Mouse (Mus musculus) ES-Bruce4 (cell line): Measurements from ENCODE around the gene Lztfl1. TPM values are rescaled to one million over a fixed set of nuclear protein-coding genes. Genes with fewer than 3 reads are reported as not detected.
"Not testable (repeated sequence)": the region's sequence is repeated elsewhere in the genome, so short reads cannot be mapped to it uniquely, and the experiment has no call there.

ENCODE experiments used
- H3K27ac ChIP-seq: 2 replicates; pipeline ENCODE4 v1.5.1; 2012; ENCODE audit warnings: low read length, inconsistent platforms; ENCODE audit not compliant: insufficient read depth
- H3K27me3 ChIP-seq: 2 replicates; pipeline ENCODE4 v1.6.1; 2012; ENCODE audit warnings: mild to moderate bottlenecking, low read length, inconsistent platforms; ENCODE audit not compliant: control insufficient read depth, poor library complexity, insufficient read depth, severe bottlenecking
- H3K36me3 ChIP-seq: 2 replicates; pipeline ENCODE4 v1.6.1; 2012; ENCODE audit warnings: inconsistent platforms, mild to moderate bottlenecking, low read length, moderate library complexity; ENCODE audit not compliant: control insufficient read depth, poor library complexity, insufficient read depth, severe bottlenecking
- H3K4me1 ChIP-seq: one replicate; pipeline ENCODE4 v1.8.1; 2011; ENCODE audit warnings: low read length; ENCODE audit not compliant: control insufficient read depth, insufficient read depth
- H3K4me3 ChIP-seq: 2 replicates; pipeline ENCODE4 v1.5.1; 2011; ENCODE audit warnings: low read depth, mild to moderate bottlenecking, low read length
- H3K9ac ChIP-seq: 2 replicates; pipeline ENCODE4 v1.6.1; 2012; ENCODE audit warnings: low read depth, mild to moderate bottlenecking, inconsistent platforms; ENCODE audit not compliant: poor library complexity, severe bottlenecking
- H3K9me3 ChIP-seq: replicated peaks from 2 replicates; pipeline ENCODE4 v1.6.1; 2012; ENCODE audit warnings: mild to moderate bottlenecking, low read length, inconsistent platforms; ENCODE audit not compliant: control insufficient read depth, poor library complexity, insufficient read depth, severe bottlenecking
- CTCF ChIP-seq: IDR thresholded peaks from one replicate; pipeline ENCODE4 v1.8.1; 2011; ENCODE audit warnings: low read depth, low read length
- EP300 ChIP-seq: IDR thresholded peaks from 2 replicates; pipeline ENCODE4 v1.6.1; 2011; ENCODE audit warnings: low read depth, low read length; ENCODE audit not compliant: insufficient read depth
- POLR2A ChIP-seq: IDR thresholded peaks from one replicate; pipeline ENCODE4 v1.8.1; 2011; ENCODE audit warnings: low read length; ENCODE audit not compliant: insufficient read depth
- polyA plus RNA-seq: library from polyadenylated mRNA; stranded (reverse); fragments of >200 nt; gene quantifications from 2 replicates; pipeline ENCODE4 v1.2.4, GENCODE M21; 2011; ENCODE audit warnings: low read depth; ENCODE audit not compliant: missing spikeins, insufficient read depth, insufficient read length

The Lztfl1 gene
- polyA plus RNA-seq, 1 experiment = 30.3 TPM

DNA sequence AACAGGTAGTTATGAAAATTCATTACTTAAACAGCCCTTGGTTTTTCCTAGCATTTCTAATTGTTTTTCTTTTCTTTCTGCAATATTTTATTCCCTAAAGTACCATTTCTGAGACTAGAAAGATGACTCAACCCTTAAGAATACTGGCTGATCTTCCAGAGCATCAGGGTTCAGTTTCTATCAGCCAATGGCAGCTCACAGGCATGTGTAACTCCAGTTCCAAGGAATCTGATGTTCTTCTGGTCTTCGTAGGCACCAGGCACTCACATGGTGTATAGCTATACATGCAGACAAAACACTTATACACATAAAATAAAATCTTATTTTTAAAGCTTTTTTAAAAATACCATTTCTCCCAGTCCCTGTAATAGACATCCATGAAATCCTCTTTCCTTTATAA, 40.7 kb upstream of the Lztfl1 start:
- Histone ChIP-seq H3K4me1 (no peaks in the 10 kb centered on the region), H3K4me3 (no peak overlapping the region), H3K9ac (no peak overlapping the region), H3K36me3 (no peaks in the 10 kb centered on the region), H3K9me3 (no peaks in the 10 kb centered on the region), H3K27ac (no peak overlapping the region), H3K27me3 (no peaks in the 10 kb centered on the region)
- TF ChIP-seq EP300 (no peak), POLR2A (no peak), CTCF (no peak)

GRCm38 (mm10) chr9:123757326-123757725, 39.8 kb upstream of the Lztfl1 start:
- no peak overlapping the region for H3K9ac ChIP-seq
- no peaks in the 10 kb centered on the region for H3K27me3 ChIP-seq
- no peak overlapping the region for H3K4me3 ChIP-seq
- H3K4me1 ChIP-seq = no peaks in the 10 kb centered on the region
- no peak overlapping the region for H3K27ac ChIP-seq
- TF ChIP-seq POLR2A (no peak), EP300 (no peak), CTCF (no peak)
- no peaks in the 10 kb centered on the region for H3K36me3 ChIP-seq
- H3K9me3 ChIP-seq = no peaks in the 10 kb centered on the region

DNA sequence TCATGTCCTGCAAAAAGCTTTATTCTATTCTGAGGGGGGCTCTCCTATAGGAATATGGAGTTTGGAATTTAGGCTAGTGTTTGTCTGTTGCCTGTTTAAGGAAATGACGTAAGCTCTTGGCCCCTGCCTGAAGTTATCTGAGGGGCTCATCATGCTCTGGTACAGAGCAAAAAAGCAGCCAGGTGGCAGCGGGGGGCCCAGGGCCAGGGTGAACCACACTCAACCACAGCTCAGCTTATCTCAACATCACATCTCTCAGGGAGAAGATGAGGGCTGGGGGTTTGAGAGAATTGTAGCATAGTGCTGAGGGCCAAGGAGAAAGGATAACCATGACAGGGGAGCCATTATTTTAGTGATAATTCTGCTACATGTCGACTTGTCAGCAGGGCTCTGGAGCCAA, 39.3 kb upstream of the Lztfl1 start:
- Histone ChIP-seq H3K27me3 (no peaks in the 10 kb centered on the region), H3K9ac (no peak overlapping the region), H3K36me3 (no peaks in the 10 kb centered on the region), H3K27ac (no peak overlapping the region), H3K9me3 (no peaks in the 10 kb centered on the region), H3K4me1 (no peaks in the 10 kb centered on the region), H3K4me3 (no peak overlapping the region)
- no peak for TF ChIP-seq POLR2A
- TF ChIP-seq CTCF = no peak
- TF ChIP-seq EP300 = no peak

- no peaks in the 10 kb centered on the region for H3K4me1 ChIP-seq
- no peaks in the 10 kb centered on the region for H3K36me3 ChIP-seq
- H3K9me3 ChIP-seq = peaks cover 4% of the 10 kb centered on the region
- no peaks in the 10 kb centered on the region for H3K27me3 ChIP-seq
- H3K9ac ChIP-seq = no peak overlapping the region
- TF ChIP-seq CTCF (no peak), POLR2A (no peak), EP300 (no peak)
- H3K4me3 ChIP-seq = no peak overlapping the region
- no peak overlapping the region for H3K27ac ChIP-seq
Observed at GRCm38 (mm10) chr9:123754333-123754732, 36.8 kb upstream of the Lztfl1 start.

DNA sequence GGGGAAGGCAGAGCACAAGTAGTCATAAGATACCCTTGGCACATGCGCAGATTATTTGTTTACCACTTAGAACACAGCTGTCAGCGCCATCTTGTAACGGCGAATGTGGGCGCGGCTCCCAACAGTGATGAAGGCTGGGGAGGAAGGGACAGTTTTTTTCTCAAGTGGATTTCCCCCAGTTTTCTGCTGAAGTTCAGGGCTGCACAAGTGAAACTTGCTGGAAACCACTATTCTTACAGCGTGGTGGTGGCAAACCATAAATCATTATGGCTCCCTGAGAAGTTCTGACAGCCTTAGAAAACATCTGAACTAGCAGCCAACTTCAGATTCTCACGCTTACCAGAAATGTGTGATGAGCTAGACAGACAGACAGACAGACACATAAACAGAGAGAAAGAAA, 32.2 kb upstream of the Lztfl1 start:
- H3K27ac ChIP-seq, H3K4me1 ChIP-seq, H3K9me3 ChIP-seq, H3K27me3 ChIP-seq, H3K9ac ChIP-seq, H3K36me3 ChIP-seq, H3K4me3 ChIP-seq: not testable (repeated sequence)

DNA sequence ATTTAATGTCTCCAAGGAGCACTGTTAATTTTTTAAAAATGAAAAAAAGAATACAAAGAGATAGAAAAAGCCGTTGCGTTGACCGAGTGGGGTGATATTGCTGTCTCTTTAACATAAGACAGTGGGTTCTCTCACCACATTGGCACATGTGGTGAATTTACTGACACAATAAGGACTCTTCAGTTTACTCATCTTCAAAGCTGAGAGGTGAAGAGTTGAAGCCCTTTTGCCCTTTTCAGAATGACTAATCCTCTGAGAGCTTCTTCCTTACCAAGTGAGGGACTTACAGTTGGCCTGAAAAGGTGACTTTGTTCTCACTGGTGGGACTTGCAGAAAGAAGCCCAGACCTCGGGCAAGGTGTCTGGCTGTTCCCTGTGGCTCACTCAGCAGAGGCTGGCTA, 23.3 kb upstream of the Lztfl1 start:
- Histone ChIP-seq H3K4me1 (no peaks in the 10 kb centered on the region), H3K9me3 (no peaks in the 10 kb centered on the region), H3K36me3 (no peaks in the 10 kb centered on the region), H3K9ac (no peak overlapping the region), H3K4me3 (no peak overlapping the region), H3K27me3 (no peaks in the 10 kb centered on the region), H3K27ac (no peak overlapping the region)
- TF ChIP-seq POLR2A = no peak
- TF ChIP-seq EP300 = no peak
- no peak for TF ChIP-seq CTCF

GRCm38 (mm10) chr9:123734133-123734532, 16.6 kb upstream of the Lztfl1 start:
- Histone ChIP-seq H3K4me1 (no peaks in the 10 kb centered on the region), H3K27ac (no peak overlapping the region), H3K4me3 (no peak overlapping the region), H3K9ac (no peak overlapping the region), H3K36me3 (no peaks in the 10 kb centered on the region), H3K9me3 (no peaks in the 10 kb centered on the region), H3K27me3 (no peaks in the 10 kb centered on the region)
- no peak for TF ChIP-seq CTCF
- TF ChIP-seq POLR2A = no peak
- no peak for TF ChIP-seq EP300
